Mouse (Mus musculus) heart, embryonic 14.5 days (tissue): Measurements from ENCODE around the gene Bcr. TPM values are rescaled to one million over a fixed set of nuclear protein-coding genes. Genes with fewer than 3 reads are reported as not detected.

Source experiments
- ATAC-seq: fragments of 200-750 bp; cut with Nextera tagmentation; 2 replicates; pipeline ENCODE4 v1.8.0; 2017; ENCODE audit warnings: low read depth, moderate TSS enrichment; ENCODE audit not compliant: insufficient number of reproducible peaks, insufficient read depth, low FRiP score
- H3K27ac ChIP-seq, 2 experiments: fragments of 200-500 bp in 1 of 2; fragments of 300-500 bp in 1 of 2; sonication (generic) in 1 of 2; replicated peaks in 1 of 2; 2 replicates each; pipeline ENCODE4 v1.5.1; 2012 to 2014; ENCODE audit warnings: low read depth in 2 of 2, low read length in 2 of 2, control low read depth in 1 of 2, mild to moderate bottlenecking in 1 of 2, mixed read lengths in 1 of 2; ENCODE audit not compliant: control insufficient read depth in 1 of 2, insufficient read depth in 1 of 2
- H3K27me3 ChIP-seq: fragments of 300-500 bp; sonication (generic); 2 replicates; pipeline ENCODE4 v1.6.1; 2014; ENCODE audit warnings: mild to moderate bottlenecking, low read length, control low read depth; ENCODE audit not compliant: control insufficient read depth, insufficient read depth
- H3K36me3 ChIP-seq: fragments of 300-500 bp; sonication (generic); 2 replicates; pipeline ENCODE4 v1.6.1; 2014; ENCODE audit warnings: mild to moderate bottlenecking, control low read depth, low read length, mixed read lengths; ENCODE audit not compliant: control insufficient read depth, insufficient read depth
- H3K4me1 ChIP-seq, 2 experiments: fragments of 200-500 bp in 1 of 2; fragments of 300-500 bp in 1 of 2; sonication (generic) in 1 of 2; 2 replicates each; pipeline ENCODE4 v1.6.1; 2012 to 2014; ENCODE audit warnings: low read length in 2 of 2, control low read depth in 1 of 2, mixed read lengths in 1 of 2; ENCODE audit not compliant: control insufficient read depth in 2 of 2, insufficient read depth in 2 of 2
- H3K4me2 ChIP-seq: fragments of 300-500 bp; sonication (generic); 2 replicates; pipeline ENCODE4 v1.6.1; 2014; ENCODE audit warnings: mild to moderate bottlenecking, low read length
- H3K4me3 ChIP-seq, 2 experiments: fragments of 200-500 bp in 1 of 2; fragments of 300-500 bp in 1 of 2; sonication (generic) in 1 of 2; 2 replicates each; pipeline ENCODE4 v1.5.1; 2012 to 2014; ENCODE audit warnings: low read length in 2 of 2, mild to moderate bottlenecking in 2 of 2, control low read depth in 1 of 2, low read depth in 1 of 2, moderate library complexity in 1 of 2; ENCODE audit not compliant: control insufficient read depth in 1 of 2, insufficient read depth in 1 of 2
- H3K9ac ChIP-seq: fragments of 300-500 bp; sonication (generic); 2 replicates; pipeline ENCODE4 v1.6.1; 2014; ENCODE audit warnings: mild to moderate bottlenecking, low read length
- H3K9me3 ChIP-seq: fragments of 300-500 bp; sonication (generic); 2 replicates; pipeline ENCODE4 v1.6.1; 2016; ENCODE audit warnings: low read length, control low read depth; ENCODE audit not compliant: control insufficient read depth
- WGBS: fragments of 180-500 bp; shearing (Covaris S2); extraction: QIAGEN DNeasy Blood & Tissue Kit; methylation state at CpG from one replicate; pipeline ENCODE4 v1.1.7; 2014; 5-methylcytosine and 5-hydroxymethylcytosine counted together
- polyA plus RNA-seq: library from polyadenylated mRNA; unstranded; fragments of >200 nt; fragmentation: Nextera tagmentation; extraction: Ambion mirVana; gene quantifications from 2 replicates; pipeline ENCODE4 v1.2.1, GENCODE M21; 2014

Gene Bcr
- polyA plus RNA-seq, 1 experiment from 2014 or later: 14.5 TPM

DNA sequence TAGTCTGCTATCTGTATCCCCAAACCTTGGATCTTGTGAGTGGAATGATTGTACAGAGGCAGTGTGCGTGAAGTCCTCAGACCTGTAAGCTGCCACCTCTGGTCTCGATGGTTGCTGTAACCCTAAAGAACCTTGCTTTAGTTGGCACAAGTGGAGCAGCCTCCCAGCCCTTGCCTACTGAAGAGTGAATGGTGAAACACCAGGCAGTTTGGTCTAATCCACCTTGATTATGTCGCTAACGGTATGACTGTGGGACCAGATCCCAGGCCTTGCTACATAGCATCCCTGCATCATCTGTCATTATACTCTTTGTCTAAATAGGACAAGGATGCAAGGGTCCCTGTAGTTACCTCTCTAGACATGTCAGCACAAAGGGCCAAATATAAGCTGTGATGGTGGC, 106.2 kb downstream of the Bcr start:
- no peak overlapping the region for H3K9ac ChIP-seq
- no peak for ATAC-seq
- WGBS: 76% methylated on average over 4 of the region's 4 CpGs
- H3K36me3 ChIP-seq: peaks cover 46% of the 10 kb centered on the region
- no peaks in the 10 kb centered on the region for H3K27me3 ChIP-seq
- H3K4me2 ChIP-seq: no peak overlapping the region
- H3K27ac ChIP-seq: no peak overlapping the region
- no peak overlapping the region for H3K4me3 ChIP-seq
- H3K9me3 ChIP-seq: no peaks in the 10 kb centered on the region
- H3K4me1 ChIP-seq: peaks cover 15 to 16% of the 10 kb centered on the region in 2 experiments

DNA sequence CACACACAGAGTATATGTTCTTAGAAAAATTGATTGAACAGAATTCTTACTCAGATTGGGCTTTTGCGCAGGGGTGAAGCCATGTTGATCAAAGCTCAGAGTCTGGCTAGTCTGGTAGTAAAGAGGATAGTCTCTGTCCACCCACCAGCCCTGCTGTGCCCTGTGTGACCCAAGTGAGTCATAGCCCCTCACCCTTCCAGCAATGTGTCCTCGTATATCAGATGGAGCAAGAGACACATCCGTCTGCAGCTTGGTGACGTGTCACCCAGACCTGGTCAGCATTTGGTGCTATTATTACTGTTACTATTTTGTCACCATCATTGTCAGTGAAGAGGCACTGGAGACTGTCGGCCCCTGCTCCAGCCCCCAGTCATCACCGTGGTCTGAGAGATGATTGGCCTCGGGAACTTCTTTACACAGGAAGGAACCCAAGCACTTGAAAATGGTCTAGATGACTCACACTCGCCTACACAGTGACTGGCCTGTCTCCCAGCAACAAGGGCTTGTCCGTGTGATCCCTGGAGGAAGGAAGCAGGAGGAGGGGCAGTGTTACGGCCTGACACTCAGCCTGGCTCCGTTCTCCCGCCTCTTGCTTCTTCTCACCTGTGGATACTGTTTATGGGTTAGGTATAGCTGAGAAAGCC, 109.9 kb downstream of the Bcr start:
- Histone ChIP-seq H3K9me3 (no peaks in the 10 kb centered on the region), H3K36me3 (peaks cover 23% of the 10 kb centered on the region), H3K4me1 (peaks cover 37 to 42% of the 10 kb centered on the region in 2 experiments), H3K9ac (peak overlapping the region; percentile 36; the same call in 1 of the 2 replicates), H3K4me2 (peak overlapping the region; percentile 50), H3K27me3 (no peaks in the 10 kb centered on the region), H3K27ac (peak overlapping the region; percentile 71 to 75), H3K4me3 (peak overlapping the region in 1 of 2 experiments; percentile 10; a peak in 1 of 4 replicates)
- ATAC-seq: peak; percentile 77
- 15% methylated on average over 12 of the region's 12 CpGs for WGBS

DNA sequence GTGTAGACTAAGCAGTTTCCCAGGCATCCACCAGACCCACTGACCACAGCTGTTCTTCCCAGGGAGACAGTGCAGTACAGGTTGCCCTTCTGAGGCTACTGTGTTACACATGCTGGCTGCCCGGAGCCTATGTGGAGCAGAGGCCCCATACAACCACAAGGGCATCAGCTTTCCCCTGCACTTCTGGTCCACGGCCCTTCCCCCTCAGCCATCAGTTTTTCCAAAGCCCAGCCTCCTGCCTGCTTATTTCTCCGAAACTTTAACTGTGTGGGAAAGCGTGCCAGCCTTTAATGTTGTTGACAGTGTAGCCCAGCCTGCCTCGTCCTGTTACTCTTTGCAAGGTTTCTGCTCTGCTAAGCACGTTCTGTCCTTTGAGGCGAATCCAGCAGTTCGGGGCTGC, 112.7 kb downstream of the Bcr start:
- peak overlapping the region; percentile 89 to 93 for H3K27ac ChIP-seq
- H3K9me3 ChIP-seq: no peaks in the 10 kb centered on the region
- peak overlapping the region; percentile 63; the same call in 1 of the 2 replicates for H3K4me2 ChIP-seq
- no peak for ATAC-seq
- no peak overlapping the region for H3K4me3 ChIP-seq
- WGBS: 30% methylated on average over 8 of the region's 8 CpGs
- H3K4me1 ChIP-seq: peaks cover 37 to 42% of the 10 kb centered on the region in 2 experiments
- peak overlapping the region; percentile 35; the same call in 1 of the 2 replicates for H3K9ac ChIP-seq
- H3K27me3 ChIP-seq: no peaks in the 10 kb centered on the region
- peaks cover 35% of the 10 kb centered on the region for H3K36me3 ChIP-seq

DNA sequence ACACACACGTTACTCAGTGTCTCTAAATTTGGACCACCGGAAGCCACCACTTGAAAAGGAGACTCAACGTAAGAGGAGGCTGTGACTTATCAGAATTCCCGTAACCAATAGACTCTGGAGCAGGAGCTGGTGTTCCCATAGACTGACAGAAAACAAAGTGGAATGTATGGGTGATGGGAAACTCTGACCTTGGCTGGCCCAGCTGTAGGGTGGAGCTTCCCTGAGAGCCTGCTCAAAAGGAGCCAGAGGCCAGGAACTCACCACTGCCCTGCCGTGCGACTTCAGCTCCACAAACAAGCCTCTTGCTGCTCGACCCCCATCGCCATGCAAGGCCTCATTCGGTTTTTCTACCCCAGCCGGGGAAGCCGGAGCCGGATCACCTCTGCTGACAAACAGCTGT, 113.3 kb downstream of the Bcr start:
- H3K4me2 ChIP-seq: peak overlapping the region; percentile 63
- H3K4me1 ChIP-seq: peaks cover 37 to 42% of the 10 kb centered on the region in 2 experiments
- H3K27me3 ChIP-seq: no peaks in the 10 kb centered on the region
- ATAC-seq: peak; percentile 64
- peak overlapping the region; percentile 21 to 30 for H3K4me3 ChIP-seq
- peak overlapping the region; percentile 89 to 93 for H3K27ac ChIP-seq
- H3K9ac ChIP-seq: peak overlapping the region; percentile 64
- WGBS: 14% methylated on average over 12 of the region's 12 CpGs
- H3K36me3 ChIP-seq: peaks cover 37% of the 10 kb centered on the region
- H3K9me3 ChIP-seq: no peaks in the 10 kb centered on the region

DNA sequence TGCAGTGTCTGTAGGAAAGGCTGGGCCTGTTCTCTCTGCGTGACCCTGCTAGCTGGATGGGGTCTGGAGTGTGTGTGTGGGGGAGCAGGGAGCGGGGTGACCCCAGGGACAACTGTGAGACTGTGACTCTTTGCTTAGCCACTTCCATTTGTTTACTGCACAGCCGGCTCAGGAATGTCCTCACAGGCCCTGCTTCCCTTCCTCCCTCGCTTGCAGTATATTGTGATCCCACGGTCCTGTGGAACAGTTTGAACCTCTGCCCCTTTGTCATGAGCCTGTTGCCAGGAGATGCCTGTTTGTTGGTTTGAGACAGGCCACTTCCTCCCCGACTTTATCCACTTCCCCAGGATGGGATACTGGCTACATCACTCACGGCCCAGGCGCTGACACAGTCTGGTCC, 116.1 kb downstream of the Bcr start:
- peaks cover 60% of the 10 kb centered on the region for H3K36me3 ChIP-seq
- H3K9ac ChIP-seq: no peak overlapping the region
- peaks cover 22 to 26% of the 10 kb centered on the region in 2 experiments for H3K4me1 ChIP-seq
- 70% methylated on average over 8 of the region's 8 CpGs for WGBS
- H3K27me3 ChIP-seq: no peaks in the 10 kb centered on the region
- H3K4me3 ChIP-seq: no peak overlapping the region
- H3K27ac ChIP-seq: peak overlapping the region in 1 of 2 experiments; percentile 41; a peak in 1 of 4 replicates
- no peak overlapping the region for H3K4me2 ChIP-seq
- no peak for ATAC-seq
- H3K9me3 ChIP-seq: no peaks in the 10 kb centered on the region

DNA sequence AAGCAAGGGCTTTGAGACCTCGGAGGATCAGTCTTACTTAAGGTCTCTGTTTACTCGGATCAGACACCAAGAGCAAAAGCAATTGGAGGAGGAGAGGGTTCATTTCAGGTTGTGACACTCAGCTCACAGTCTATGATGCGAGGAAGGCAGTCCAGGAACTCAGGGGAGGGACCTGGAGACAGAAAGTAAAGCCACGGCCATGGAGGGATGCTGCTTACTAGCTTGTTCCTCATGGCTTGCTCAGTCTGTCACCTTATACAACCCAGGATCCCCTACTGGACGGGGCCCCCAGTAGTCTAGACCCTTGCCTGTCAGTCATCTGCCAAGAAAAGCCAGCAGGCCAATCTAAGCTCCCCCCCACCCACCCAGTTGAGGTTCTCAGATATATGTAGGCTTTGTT, 118.5 kb downstream of the Bcr start:
- 89% methylated on average over 5 of the region's 5 CpGs for WGBS
- H3K27me3 ChIP-seq: no peaks in the 10 kb centered on the region
- no peak overlapping the region for H3K9ac ChIP-seq
- H3K9me3 ChIP-seq: no peaks in the 10 kb centered on the region
- H3K36me3 ChIP-seq: peaks cover 79% of the 10 kb centered on the region
- H3K4me1 ChIP-seq: peaks cover 11 to 14% of the 10 kb centered on the region in 2 experiments
- H3K27ac ChIP-seq: no peak overlapping the region
- H3K4me2 ChIP-seq: no peak overlapping the region
- no peak overlapping the region for H3K4me3 ChIP-seq
- no peak for ATAC-seq

DNA sequence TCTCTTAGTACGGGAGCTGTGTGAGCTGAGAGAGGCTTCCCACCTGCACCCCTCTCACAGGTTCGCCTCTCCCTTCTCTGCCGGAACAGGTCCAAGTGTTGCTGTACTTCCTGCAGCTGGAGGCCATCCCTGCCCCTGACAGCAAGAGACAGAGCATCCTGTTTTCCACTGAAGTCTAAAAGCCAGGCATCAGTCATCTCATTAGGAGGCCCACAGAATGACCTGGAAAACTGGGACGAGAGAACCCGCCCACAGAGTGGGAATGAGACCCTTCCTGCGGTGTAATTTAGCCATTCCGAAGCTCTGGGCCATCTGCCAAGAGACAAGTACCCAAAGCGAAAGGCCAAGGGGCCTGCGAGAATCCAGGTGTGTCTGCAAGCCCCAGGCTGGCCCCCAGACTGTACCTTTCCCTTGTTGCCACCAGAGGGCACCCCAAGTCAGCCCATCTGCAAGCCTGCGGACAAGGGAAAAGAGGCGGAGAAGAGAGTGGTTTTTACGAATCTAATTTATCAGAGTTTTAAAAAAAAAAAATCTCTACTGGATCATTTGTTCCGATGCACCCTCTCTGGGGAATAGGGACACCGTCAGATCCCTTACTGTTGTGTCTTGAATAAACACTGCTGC, 121.9 kb downstream of the Bcr start:
- Histone ChIP-seq H3K9me3 (no peaks in the 10 kb centered on the region), H3K9ac (no peak overlapping the region), H3K4me2 (no peak overlapping the region), H3K4me3 (no peak overlapping the region), H3K27me3 (no peaks in the 10 kb centered on the region), H3K4me1 (peaks cover 2 to 7% of the 10 kb centered on the region in 2 experiments), H3K27ac (no peak overlapping the region), H3K36me3 (peaks cover 70% of the 10 kb centered on the region)
- no peak for ATAC-seq
- WGBS: 34% methylated on average over 14 of the region's 14 CpGs
